Mouse (Mus musculus) heart, postnatal 14 days (tissue): Measurements from ENCODE around the gene Tmem238. TPM values are rescaled to one million over a fixed set of nuclear protein-coding genes. Genes with fewer than 3 reads are reported as not detected.
"Not testable (repeated sequence)": the region's sequence is repeated elsewhere in the genome, so short reads cannot be mapped to it uniquely, and the experiment has no call there.

Source experiments
- DNase-seq, 2 experiments: peaks; one replicate each; pipeline ENCODE4 v3.0.0; 2021 to 2022
- intact Hi-C: fragments of 180-260 bp; cut with DNase I; formaldehyde crosslinking; loops from one replicate; pipeline ENCODE4 v1.15.1; 2025
- long read RNA-seq, 2 experiments: library from polyadenylated mRNA; stranded (forward); transcript quantifications; one replicate each; pipeline ENCODE4 v2.0.0; 2021
- total RNA-seq, 2 experiments: library from RNA; stranded (reverse); gene quantifications; 2 replicates each; pipeline ENCODE4 v1.2.3; 2021

Tmem238 gene
- 1 to 10 TPM; 4.2 to 4.3 TPM for total RNA-seq
- long read RNA-seq, experiment 1, partial matches to known transcripts = 0 of 5 reads
- long read RNA-seq, experiment 1, other reads (novel, unspliced or antisense) = 1 of 5 reads
- long read RNA-seq, experiment 2, transcript Tmem238-201 (2 exons, 1,375 nt) = major isoform, 5 of 8 reads
- long read RNA-seq, experiment 2, partial matches to known transcripts = 0 of 8 reads
- long read RNA-seq, experiment 2, other reads (novel, unspliced or antisense) = 0 of 8 reads

GRCm38 (mm10) chr7:4789436-4789935, at the start of gene Tmem238:
TSS of gene Tmem238 (minus strand) at chr7:4789656.
- peak; percentile 62 to 64 for DNase-seq
- intact Hi-C loops = loop anchor here (2.0 kb wide), 1 partner anchor 49 kb away; the partner anchor contains the start of gene Kmt5c

- intact Hi-C loops = no loop called here
- no peak for DNase-seq
Observed at GRCm38 (mm10) chr7:4837639-4838038, 48.2 kb upstream of the Tmem238 start.

GRCm38 (mm10) chr7:4836351-4836792, 46.9 kb upstream of the Tmem238 start:
- intact Hi-C loops = no loop called here
- peak; percentile 49 to 63 for DNase-seq

GRCm38 (mm10) chr7:4835631-4836327, 46.3 kb upstream of the Tmem238 start:
- DNase-seq = no peak
- intact Hi-C loops = no loop called here

GRCm38 (mm10) chr7:4830476-4830875, 41.0 kb upstream of the Tmem238 start:
- intact Hi-C loops = no loop called here
- no peak for DNase-seq

- intact Hi-C loops = no loop called here
- DNase-seq = no peak
Observed at GRCm38 (mm10) chr7:4825365-4825764, 35.9 kb upstream of the Tmem238 start.

GRCm38 (mm10) chr7:4822162-4822907, 32.9 kb upstream of the Tmem238 start:
- DNase-seq = no peak
- intact Hi-C loops = no loop called here

- intact Hi-C loops = no loop called here
- no peak for DNase-seq
Observed at GRCm38 (mm10) chr7:4821690-4822089, 32.2 kb upstream of the Tmem238 start.

- intact Hi-C loops, DNase-seq: not testable (repeated sequence)
Observed at GRCm38 (mm10) chr7:4820925-4821324, 31.5 kb upstream of the Tmem238 start.

GRCm38 (mm10) chr7:4816559-4816958, 27.1 kb upstream of the Tmem238 start:
- no peak for DNase-seq
- intact Hi-C loops = no loop called here

GRCm38 (mm10) chr7:4813105-4813791, 23.8 kb upstream of the Tmem238 start:
- intact Hi-C loops = loop anchor here (5.0 kb wide), 3 partner anchors 54 to 129 kb away; partner anchors contain the start of gene Nat14
- no peak for DNase-seq

- peak; percentile 97 to 98 for DNase-seq
- intact Hi-C loops = loop anchor here (5.0 kb wide), 3 partner anchors 55 to 130 kb away; partner anchors contain the start of gene Nat14
Observed at GRCm38 (mm10) chr7:4812303-4813104, 23.0 kb upstream of the Tmem238 start, which contains the start of gene Ube2s. TSS of gene Ube2s (minus strand) at chr7:4812590.

- intact Hi-C loops = loop anchor here (2.0 to 5.0 kb wide), 4 partner anchors 17 to 130 kb away; partner anchors contain the start of gene Nat14
- DNase-seq = no peak
Observed at GRCm38 (mm10) chr7:4811842-4812302, 22.4 kb upstream of the Tmem238 start.

GRCm38 (mm10) chr7:4811131-4811530, 21.7 kb upstream of the Tmem238 start:
- intact Hi-C loops = loop anchor here (2.0 to 5.0 kb wide), 4 partner anchors 16 to 131 kb away; partner anchors contain the start of gene Nat14
- not testable (repeated sequence) for DNase-seq

- peak in 1 of 2 experiments; percentile 53 for DNase-seq
Observed at GRCm38 (mm10) chr7:4806716-4807115, 17.3 kb upstream of the Tmem238 start.

GRCm38 (mm10) chr7:4802247-4802646, 12.8 kb upstream of the Tmem238 start:
- DNase-seq = no peak
- intact Hi-C loops = no loop called here

More at GRCm38 (mm10) chr7:4806716-4807115, 17.3 kb upstream of the Tmem238 start:
- intact Hi-C loops = loop anchor here (2.0 to 5.0 kb wide), 3 partner anchors 182 to 669 kb away; partner anchors contain the start of gene Leng8

GRCm38 (mm10) chr7:4795767-4796433, 6.4 kb upstream of the Tmem238 start:
- intact Hi-C loops = loop anchor here (2.0 to 10.0 kb wide), 3 partner anchors 15 to 351 kb away; partner anchors contain the start of gene Rdh13
- DNase-seq = no peak

- intact Hi-C loops = loop anchor here (2.0 to 10.0 kb wide), 5 partner anchors 16 to 350 kb away; partner anchors contain the start of gene Rdh13
- no peak for DNase-seq
Observed at GRCm38 (mm10) chr7:4794631-4795168, 5.2 kb upstream of the Tmem238 start.
